Mouse (Mus musculus) kidney, adult 2 months (tissue): Measurements from ENCODE around the gene Col4a1. TPM values are rescaled to one million over a fixed set of nuclear protein-coding genes. Genes with fewer than 3 reads are reported as not detected.

Source experiments
- DNase-seq: peaks from one replicate; pipeline ENCODE4 v3.0.0; 2021
- H3K27ac ChIP-seq: fragments of 200-500 bp; 2 replicates; pipeline ENCODE4 v1.5.1; 2012; ENCODE audit warnings: low read depth, low read length, control low read depth, inconsistent platforms; ENCODE audit not compliant: insufficient read depth
- H3K27me3 ChIP-seq: fragments of 200-500 bp; replicated peaks from 2 replicates; pipeline ENCODE4 v1.6.1; 2012; ENCODE audit warnings: mild to moderate bottlenecking, moderate library complexity, low read length, inconsistent platforms; ENCODE audit not compliant: control insufficient read depth, insufficient read depth
- H3K36me3 ChIP-seq: fragments of 200-500 bp; 2 replicates; pipeline ENCODE4 v1.6.1; 2012; ENCODE audit warnings: mild to moderate bottlenecking, moderate library complexity, low read length, inconsistent platforms; ENCODE audit not compliant: control insufficient read depth, insufficient read depth
- H3K4me1 ChIP-seq: fragments of 200-500 bp; 2 replicates; pipeline ENCODE4 v1.6.1; 2011; ENCODE audit warnings: low read length; ENCODE audit not compliant: control insufficient read depth, insufficient read depth
- H3K4me3 ChIP-seq: fragments of 200-500 bp; 2 replicates; pipeline ENCODE4 v1.5.1; 2011; ENCODE audit warnings: mild to moderate bottlenecking, low read depth, low read length, control low read depth; ENCODE audit not compliant: insufficient read depth
- CTCF ChIP-seq: fragments of 200-500 bp; conservative IDR thresholded peaks from 2 replicates; pipeline ENCODE4 v1.5.1; 2011; ENCODE audit warnings: low read depth, mild to moderate bottlenecking, control low read depth, low read length, moderate library complexity, mixed read lengths; ENCODE audit not compliant: insufficient read depth, insufficient read length
- POLR2A ChIP-seq: fragments of 200-500 bp; IDR thresholded peaks from one replicate; pipeline ENCODE4 v1.6.1; 2011; ENCODE audit warnings: low read depth, low read length, control low read depth
- WGBS: fragments of 180-500 bp; shearing (Covaris S2); methylation state at CpG from one replicate; pipeline ENCODE4 v1.1.7; 2018; 5-methylcytosine and 5-hydroxymethylcytosine counted together
- polyA plus RNA-seq: library from polyadenylated mRNA; depleted of rRNA; stranded (reverse); fragments of >200 nt; gene quantifications from 2 replicates; pipeline ENCODE4 v1.2.3, GENCODE M21; 2012

Gene Col4a1
- polyA plus RNA-seq, 1 experiment, result 216 TPM

DNA sequence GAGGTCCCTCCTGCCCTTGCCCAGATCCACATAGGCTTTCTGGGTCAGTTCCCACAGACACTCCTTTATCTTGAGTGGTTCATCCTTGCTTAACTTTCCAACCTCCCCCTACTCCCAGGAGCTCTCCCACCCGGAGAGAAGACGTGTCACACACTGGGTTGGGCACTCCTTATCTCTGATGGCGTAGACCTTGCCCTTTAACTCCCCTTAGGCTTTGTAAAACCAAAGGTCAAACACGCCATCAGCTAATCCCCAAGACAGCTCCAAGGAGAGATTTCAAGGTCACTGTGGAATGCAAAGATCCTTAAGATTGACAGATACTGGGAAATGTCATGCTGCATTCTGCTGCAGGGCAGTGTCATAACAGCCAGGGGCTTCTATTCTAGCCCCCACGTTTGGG lies 3.4 kb downstream of the Col4a1 start:
- TF ChIP-seq POLR2A, result no peak
- TF ChIP-seq CTCF, result no peak
- no peak overlapping the region for H3K4me3 ChIP-seq
- no peaks in the 10 kb centered on the region for H3K27me3 ChIP-seq
- H3K27ac ChIP-seq, result peak overlapping the region; percentile 6; the same call in 1 of the 2 replicates
- no peak for DNase-seq
- peaks cover 39% of the 10 kb centered on the region for H3K4me1 ChIP-seq
- WGBS, result 33% methylated on average over 5 of the region's 5 CpGs
- no peaks in the 10 kb centered on the region for H3K36me3 ChIP-seq

DNA sequence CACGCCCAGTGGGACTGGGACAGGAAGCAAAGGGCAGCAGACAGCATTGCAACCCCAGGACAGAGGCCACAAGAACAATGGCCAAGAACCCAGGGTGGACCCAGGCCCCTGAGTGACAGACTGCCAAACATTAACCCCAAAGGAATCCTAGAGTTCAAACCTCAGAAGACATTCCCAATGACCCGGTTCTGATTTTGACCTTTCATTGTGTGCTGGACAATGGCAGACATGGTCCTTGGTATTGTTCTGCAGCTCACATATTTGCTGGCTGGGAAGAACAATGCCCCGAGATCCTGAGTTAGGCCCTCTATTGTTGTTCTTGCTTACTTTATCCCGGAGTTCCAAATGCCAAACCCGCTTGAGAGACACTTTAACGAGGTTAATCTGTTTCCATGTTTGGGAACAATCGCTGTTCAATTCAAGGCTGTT lies 4.0 kb downstream of the Col4a1 start:
- 39% methylated on average over 7 of the region's 7 CpGs for WGBS
- H3K27ac ChIP-seq, result no peak overlapping the region
- no peaks in the 10 kb centered on the region for H3K36me3 ChIP-seq
- H3K27me3 ChIP-seq, result no peaks in the 10 kb centered on the region
- H3K4me1 ChIP-seq, result peaks cover 39% of the 10 kb centered on the region
- DNase-seq, result peak; percentile 89
- TF ChIP-seq CTCF, result no peak
- TF ChIP-seq POLR2A, result no peak
- no peak overlapping the region for H3K4me3 ChIP-seq

- WGBS, result 55% methylated on average over 7 of the region's 7 CpGs
- H3K4me1 ChIP-seq, result peaks cover 39% of the 10 kb centered on the region
- no peaks in the 10 kb centered on the region for H3K36me3 ChIP-seq
- H3K27ac ChIP-seq, result no peak overlapping the region
- H3K4me3 ChIP-seq, result no peak overlapping the region
- H3K27me3 ChIP-seq, result no peaks in the 10 kb centered on the region
- peak; percentile 56 for DNase-seq
- TF ChIP-seq POLR2A (no peak), CTCF (no peak)
Observed at GRCm38 (mm10) chr8:11307451-11307850, 5.2 kb downstream of the Col4a1 start.

DNA sequence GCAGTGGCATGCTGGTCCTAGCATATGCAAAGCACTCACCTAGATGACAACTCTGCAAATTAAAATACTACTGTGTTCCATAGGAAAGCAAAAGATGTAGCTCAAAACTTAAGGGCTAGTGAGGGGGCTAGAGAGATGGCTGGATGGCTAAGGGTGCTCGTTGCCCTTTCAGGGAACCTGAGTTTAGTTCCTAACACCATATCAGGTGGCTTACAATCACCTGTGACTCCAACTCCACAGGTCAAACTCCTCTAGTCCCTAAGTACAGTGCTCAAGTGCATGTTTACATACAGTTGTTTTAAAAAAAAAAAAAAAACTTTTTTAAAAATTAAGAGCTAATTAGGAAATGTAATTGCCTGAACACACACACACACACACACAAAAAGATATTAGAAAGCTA lies 7.1 kb downstream of the Col4a1 start:
- no peak for TF ChIP-seq POLR2A
- no peak for TF ChIP-seq CTCF
- Histone ChIP-seq H3K4me1 (peaks cover 39% of the 10 kb centered on the region), H3K27me3 (no peaks in the 10 kb centered on the region), H3K27ac (no peak overlapping the region), H3K4me3 (no peak overlapping the region), H3K36me3 (no peaks in the 10 kb centered on the region)
- 74% methylated on average over 1 of the region's 1 CpGs for WGBS
- DNase-seq, result no peak

- 55% methylated on average over 6 of the region's 6 CpGs for WGBS
- Histone ChIP-seq H3K27me3 (no peaks in the 10 kb centered on the region), H3K4me1 (peaks cover 38% of the 10 kb centered on the region), H3K36me3 (no peaks in the 10 kb centered on the region), H3K27ac (no peak overlapping the region), H3K4me3 (no peak overlapping the region)
- no peak for TF ChIP-seq CTCF
- TF ChIP-seq POLR2A, result no peak
- peak; percentile 81 for DNase-seq
Observed at GRCm38 (mm10) chr8:11304027-11304601, 8.5 kb downstream of the Col4a1 start.

DNA sequence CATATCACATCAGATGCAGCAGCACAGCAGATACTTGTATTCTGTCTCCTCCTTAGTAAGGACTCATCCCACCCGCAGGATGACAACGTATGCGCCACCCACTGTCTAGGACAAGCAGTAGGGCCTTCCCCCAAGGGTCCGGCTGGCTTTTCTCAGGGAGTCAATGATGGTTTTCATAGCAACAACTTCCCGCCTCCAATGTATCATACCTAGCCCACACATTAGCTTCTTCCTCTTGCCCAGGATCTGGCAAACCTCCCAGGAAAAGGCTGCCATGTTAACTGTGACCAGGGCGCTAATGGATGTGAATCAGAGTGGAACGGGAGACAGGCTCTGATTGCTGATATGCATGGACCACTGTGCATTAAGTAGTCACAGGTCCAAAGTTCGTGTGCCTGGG lies 12.2 kb downstream of the Col4a1 start:
- Histone ChIP-seq H3K27ac (no peak overlapping the region), H3K4me3 (no peak overlapping the region)
- 42% methylated on average over 8 of the region's 8 CpGs for WGBS

DNA sequence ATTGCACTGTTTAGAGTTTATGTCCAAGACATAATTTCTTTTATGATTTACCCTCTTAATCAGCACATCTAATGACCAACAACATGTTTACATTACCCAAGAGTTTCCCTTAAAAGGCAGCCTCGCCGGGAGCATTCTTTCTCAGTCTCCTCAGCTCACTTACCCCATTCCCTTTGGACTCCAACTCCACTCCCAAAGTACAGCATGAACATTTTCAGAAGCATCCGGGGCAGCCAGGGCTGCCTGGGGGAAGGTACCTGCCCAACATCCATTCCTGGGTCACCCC lies 13.4 kb downstream of the Col4a1 start:
- TF ChIP-seq CTCF (no peak), POLR2A (no peak)
- H3K36me3 ChIP-seq, result no peaks in the 10 kb centered on the region
- DNase-seq, result no peak
- no peak overlapping the region for H3K4me3 ChIP-seq
- H3K27me3 ChIP-seq, result no peaks in the 10 kb centered on the region
- 21% methylated on average over 3 of the region's 3 CpGs for WGBS
- no peak overlapping the region for H3K27ac ChIP-seq
- H3K4me1 ChIP-seq, result peaks cover 37% of the 10 kb centered on the region

More for the DNA sequence above, 12.2 kb downstream of the Col4a1 start:
- DNase-seq, result peak; percentile 63
- TF ChIP-seq POLR2A (no peak), CTCF (no peak)
- peaks cover 41% of the 10 kb centered on the region for H3K4me1 ChIP-seq
- no peaks in the 10 kb centered on the region for H3K27me3 ChIP-seq
- H3K36me3 ChIP-seq, result no peaks in the 10 kb centered on the region
